15 mouse cellular contexts compared by ENCODE assay signal in genomic region chr12:71053031-71053430, GRCm38 (mm10). TPM values are rescaled to one million over a fixed set of nuclear protein-coding genes. Genes with fewer than 3 reads are reported as not detected.
DNase-seq lines count a peak whose midpoint lies in the region; ATAC-seq and TF ChIP-seq lines count a peak whose summit lies in the region.
"Had no signal": no experiment of that assay in that cellular context is flagged by ENCODE, and none has a peak within 500 bp of the region (broad histone marks: within the 10 kb centered on the region; RNA-seq: fewer than 3 reads in every experiment).

No protein-coding gene starts in this region.

- no peak overlapping the region for H3K4me3 ChIP-seq in gastrocnemius, adult 2 months
- no peak overlapping the region for H3K4me3 ChIP-seq in layer of hippocampus, adult 2 months
- H3K4me3 ChIP-seq in midbrain, embryonic 16.5 days (ENCODE audit: low read depth, low read length), result no peak overlapping the region
- H3K4me3 ChIP-seq: embryonic facial prominence, embryonic 13.5 days; forebrain, embryonic 12.5 days; limb, embryonic 13.5 days had no signal

- intact Hi-C loops in gastrocnemius, adult 2 months (cut with DNase I), result loop anchor here (5.0 kb wide), 1 partner anchor 36 kb away; the partner anchor contains the start of gene Arid4a

- no peaks in the 10 kb centered on the region; the same call in 1 of the 2 replicates for H3K36me3 ChIP-seq in midbrain, embryonic 16.5 days (ENCODE audit: control insufficient read depth, insufficient read depth, low read length)

- ATAC-seq in midbrain, embryonic 16.5 days, result no peak

- no peak overlapping the region for H3K4me2 ChIP-seq in midbrain, embryonic 16.5 days (ENCODE audit: low read length)
- H3K4me2 ChIP-seq: embryonic facial prominence, embryonic 13.5 days; forebrain, embryonic 12.5 days; limb, embryonic 13.5 days had no signal

- no peak overlapping the region for H3K27ac ChIP-seq in gastrocnemius, adult 2 months
- peak overlapping the region; percentile 34; the same call in 1 of the 2 replicates for H3K27ac ChIP-seq in layer of hippocampus, adult 2 months
- H3K27ac ChIP-seq in midbrain, embryonic 16.5 days (ENCODE audit: low read length), result no peak overlapping the region
- H3K27ac ChIP-seq: embryonic facial prominence, embryonic 13.5 days; forebrain, embryonic 12.5 days; limb, embryonic 13.5 days; macrophage had no signal

- H3K4me1 ChIP-seq in midbrain, embryonic 16.5 days (ENCODE audit: control insufficient read depth, insufficient read depth, low read length), result peaks cover 15% of the 10 kb centered on the region

- WGBS in midbrain, embryonic 16.5 days, result 71% methylated on average over 1 of the region's 1 CpGs

- TF ChIP-seq CTCF in gastrocnemius, adult 2 months (IDR thresholded peaks at IDR 0.05), result no peak
- no peak for TF ChIP-seq CTCF in layer of hippocampus, adult 2 months (conservative IDR thresholded peaks at IDR 0.05)

- no peaks in the 10 kb centered on the region for H3K9me3 ChIP-seq in midbrain, embryonic 16.5 days (replicated peaks; ENCODE audit: control insufficient read depth, low read length, poor library complexity, severe bottlenecking)
- H3K9me3 ChIP-seq: embryonic facial prominence, embryonic 13.5 days; forebrain, embryonic 12.5 days; limb, embryonic 13.5 days had no signal

- no peak overlapping the region for H3K9ac ChIP-seq in midbrain, embryonic 16.5 days (ENCODE audit: low read depth, low read length)
- H3K9ac ChIP-seq: embryonic facial prominence, embryonic 13.5 days; forebrain, embryonic 12.5 days; limb, embryonic 13.5 days had no signal

- H3K27me3 ChIP-seq in midbrain, embryonic 16.5 days (ENCODE audit: control insufficient read depth, insufficient read depth, low read depth, low read length), result no peaks in the 10 kb centered on the region
- H3K27me3 ChIP-seq: embryonic facial prominence, embryonic 13.5 days; forebrain, embryonic 12.5 days; limb, embryonic 13.5 days had no signal

- peak; percentile 28 for DNase-seq in gastrocnemius, adult 2 months
- DNase-seq in gastrocnemius, adult 18-20 months (ENCODE audit: low spot score), result no peak
- DNase-seq in layer of hippocampus, adult 2 months (ENCODE audit: low spot score in 2 of 2), result no peak
- no peak for DNase-seq in layer of hippocampus, adult 8-10 months (ENCODE audit: low spot score in 2 of 2)
- peak; percentile 62 for DNase-seq in testis, postnatal 10 days (ENCODE audit: low spot score)
- DNase-seq in testis, postnatal 14 days (ENCODE audit: low spot score), result no peak
- DNase-seq: gastrocnemius, postnatal 25 days; spleen, adult 18-20 months had no signal

RNA-seq across cellular contexts. Expression of gene Arid4a, which starts 37.2 kb away (rescaled TPM):
- total RNA-seq in gastrocnemius, adult 2 months (2021), result 1 to 10 TPM; 8.7 to 9.0 TPM
- total RNA-seq in gastrocnemius, adult 18-20 months (2021), result 1 to 10 TPM; 8.9 to 9.0 TPM
- total RNA-seq in layer of hippocampus, adult 2 months (2021), result 10 to 100 TPM; 37.3 to 40.2 TPM
- 10 to 100 TPM; 31.8 to 40.3 (median 35.7) TPM for total RNA-seq in layer of hippocampus, adult 8-10 months (2022)
- polyA plus RNA-seq in midbrain, embryonic 16.5 days (2015; fragmentation: Nextera tagmentation; extraction: Ambion mirVana), result 49.1 and 49.4 TPM in 2 replicates

RNA-seq across cellular contexts. Expression of gene Tomm20l, which starts 58.2 kb away (rescaled TPM):
- not detected for total RNA-seq in gastrocnemius, adult 2 months (2021)
- total RNA-seq in gastrocnemius, adult 18-20 months (2021), result not detected
- not detected for total RNA-seq in layer of hippocampus, adult 2 months (2021)
- not detected for total RNA-seq in layer of hippocampus, adult 8-10 months (2022)
- polyA plus RNA-seq in midbrain, embryonic 16.5 days (2015; fragmentation: Nextera tagmentation; extraction: Ambion mirVana), result 0.36 TPM in 1 of 2 replicates, not detected in the other
- total RNA-seq: gastrocnemius, postnatal 25 days; layer of hippocampus, postnatal 14 days had no signal
- polyA plus RNA-seq: cerebellum, adult 2 months; embryonic facial prominence, embryonic 13.5 days; forebrain, embryonic 12.5 days; limb, embryonic 13.5 days; macrophage had no signal

Comparison
In these comparisons a context has a peak if more than half of its experiments do, and no peak if none do; other contexts are left out.
1. DNase-seq: peak in gastrocnemius, adult 2 months (single experiment) and testis, postnatal 10 days (single experiment); none in gastrocnemius, adult 18-20 months (single experiment), layer of hippocampus, adult 2 months (0 of 2), layer of hippocampus, adult 8-10 months (0 of 2) and testis, postnatal 14 days (single experiment).